Mouse (Mus musculus) kidney, adult 11 months (tissue): ENCODE measurements around the gene Vamp5.

Source experiments
- DNase-seq: peaks from one replicate; pipeline ENCODE4 v3.0.0; 2022

The Vamp5 gene

DNA sequence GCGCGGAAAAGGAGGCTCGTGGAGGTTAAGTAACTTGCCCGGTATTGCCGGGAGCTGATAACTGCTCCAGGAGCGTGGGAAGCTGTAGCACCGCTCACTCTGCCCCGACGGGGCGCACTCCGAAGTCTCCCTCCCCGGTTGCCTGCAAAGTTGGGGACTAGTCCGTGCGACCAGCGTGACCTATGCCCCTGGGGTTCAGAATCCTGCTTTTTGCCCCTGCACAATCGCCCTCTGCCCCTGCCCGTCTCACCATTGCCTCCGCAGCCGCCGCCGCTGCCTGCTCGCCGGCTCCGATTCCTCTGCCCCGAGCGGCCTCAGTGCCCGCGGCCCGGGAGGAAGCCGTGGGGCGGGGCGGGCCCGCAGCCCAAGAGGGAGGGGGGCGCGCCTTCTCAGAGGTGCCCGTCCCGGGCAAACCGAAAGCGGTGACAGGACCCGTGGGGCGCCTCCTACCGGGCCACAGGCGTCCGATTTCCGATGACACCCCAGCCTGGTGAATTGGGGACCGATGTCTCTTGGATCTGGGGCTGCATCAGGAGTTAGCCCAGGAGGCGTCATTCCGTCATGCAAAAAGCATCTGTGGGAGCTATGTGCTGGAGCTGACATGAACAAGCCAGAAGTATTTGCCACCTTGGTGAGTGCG is at the start of gene Vamp5:
Vamp5 (minus strand) TSS at position 338 of the 640 bp plus-strand sequence.
- peak; percentile 84 for DNase-seq

DNA sequence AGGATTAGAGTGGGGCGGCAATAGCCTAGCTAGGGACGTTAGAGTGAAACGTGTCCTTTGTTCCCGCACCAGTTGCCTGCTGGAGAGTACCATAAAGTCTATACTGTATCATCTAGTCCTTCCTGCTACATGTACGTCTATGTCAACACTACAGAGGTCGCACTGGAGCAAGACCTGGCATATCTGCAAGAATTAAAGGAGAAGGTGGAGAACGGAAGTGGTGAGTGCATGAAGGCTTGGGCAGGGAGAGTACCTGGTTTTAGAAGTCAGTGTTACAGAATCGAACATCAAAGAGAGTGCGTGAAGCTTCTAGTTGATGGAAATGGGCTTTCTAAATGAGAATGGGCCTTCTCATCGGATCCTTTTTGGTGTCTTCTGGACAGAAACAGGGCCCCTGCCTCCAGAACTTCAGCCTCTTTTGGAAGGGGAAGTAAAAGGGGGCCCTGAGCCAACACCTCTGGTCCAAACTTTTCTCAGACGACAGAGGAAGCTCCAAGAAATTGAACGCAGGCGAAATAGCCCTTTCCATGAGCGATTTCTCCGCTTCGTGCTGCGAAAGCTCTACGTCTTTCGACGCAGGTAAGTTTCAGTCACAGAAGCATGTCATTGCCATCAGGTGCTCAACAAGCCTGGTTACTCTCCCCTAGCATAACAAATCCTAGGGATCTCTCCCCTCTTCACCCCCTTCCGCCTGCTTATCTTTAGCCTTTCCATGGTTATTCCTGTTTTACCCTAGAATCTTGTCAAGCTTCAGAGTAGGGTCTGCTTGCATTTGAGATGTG is 49.0 kb upstream of the Vamp5 start:
- DNase-seq: no peak

GRCm38 (mm10) chr6:72428036-72428435 is 47.8 kb upstream of the Vamp5 start:
- DNase-seq: peak; percentile 59

DNA sequence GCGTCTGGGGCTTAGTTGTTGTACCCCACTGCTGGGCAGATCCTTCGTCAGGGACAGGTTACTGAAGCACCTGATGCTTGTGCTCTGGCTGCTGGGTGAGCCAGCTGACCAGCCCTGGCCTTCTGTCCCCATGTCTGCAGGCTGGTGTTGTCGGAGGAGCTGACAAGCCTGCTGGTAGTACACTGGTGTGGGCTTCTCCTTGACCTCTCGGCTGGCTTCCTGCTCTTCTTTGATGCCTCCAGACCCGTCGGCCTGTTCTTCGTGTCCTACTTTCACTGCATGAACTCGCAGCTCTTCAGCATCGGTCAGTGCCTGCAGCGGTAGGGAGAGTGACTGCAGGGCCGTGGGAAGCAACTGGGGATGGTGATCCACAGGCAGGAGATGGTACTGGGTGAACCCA is 45.4 kb upstream of the Vamp5 start:
- DNase-seq: no peak

- DNase-seq: no peak
Measured at GRCm38 (mm10) chr6:72420901-72421300, 40.6 kb upstream of the Vamp5 start.

- no peak for DNase-seq
Measured at GRCm38 (mm10) chr6:72419806-72420205, 39.5 kb upstream of the Vamp5 start.

GRCm38 (mm10) chr6:72418279-72418678 is 38.0 kb upstream of the Vamp5 start:
- DNase-seq: no peak

- no peak for DNase-seq
Measured at GRCm38 (mm10) chr6:72415964-72416772, 35.9 kb upstream of the Vamp5 start.

- no peak for DNase-seq
Measured at GRCm38 (mm10) chr6:72415181-72415580, 34.9 kb upstream of the Vamp5 start.

GRCm38 (mm10) chr6:72414076-72414756 is 33.9 kb upstream of the Vamp5 start, which contains the start of gene Ggcx:
Gene Ggcx, plus strand, starts transcription at chr6:72414308.
- peak; percentile 96 for DNase-seq

DNA sequence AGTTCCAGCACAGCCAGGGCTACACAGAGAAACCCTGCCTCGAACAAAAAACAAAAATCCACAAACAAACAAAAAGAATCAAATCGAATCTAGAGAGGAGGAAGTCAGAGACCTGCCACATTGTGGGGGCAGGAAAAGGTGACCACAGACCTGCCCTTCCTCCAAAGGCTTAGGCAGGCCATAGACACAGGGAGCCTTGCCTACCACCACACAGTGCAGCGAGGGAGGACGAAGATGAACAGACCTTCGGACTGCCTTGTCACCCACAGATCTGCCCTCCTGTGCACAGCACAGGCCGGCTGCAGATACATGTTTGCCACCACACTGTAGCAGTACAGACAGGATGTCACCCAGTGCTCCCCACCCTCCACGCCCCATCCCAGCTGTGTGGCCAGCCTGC is 30.2 kb upstream of the Vamp5 start:
- no peak for DNase-seq

- DNase-seq: no peak
Measured at GRCm38 (mm10) chr6:72410003-72410402, 29.7 kb upstream of the Vamp5 start.

DNA sequence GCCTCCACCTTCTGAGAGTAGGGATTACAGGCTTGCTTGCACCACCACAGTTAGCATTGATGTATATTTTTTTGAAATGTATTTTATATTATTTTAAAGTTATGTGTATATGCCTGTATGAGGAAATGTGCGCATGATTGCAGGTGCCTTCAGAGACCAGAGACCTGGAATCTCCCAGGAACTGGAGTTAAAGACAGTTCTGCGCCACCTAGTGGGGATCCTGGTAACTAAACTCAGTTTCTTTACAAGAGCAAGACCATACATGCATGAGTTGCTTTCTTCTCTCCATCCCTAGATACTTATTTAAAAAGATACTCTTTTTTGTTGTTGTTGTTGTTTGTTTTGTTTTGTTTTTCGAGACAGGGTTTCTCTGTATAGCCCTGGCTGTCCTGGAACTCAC is 29.3 kb upstream of the Vamp5 start:
- no peak for DNase-seq

- DNase-seq: peak; percentile 79
Measured at GRCm38 (mm10) chr6:72407119-72407518, 26.9 kb upstream of the Vamp5 start.

GRCm38 (mm10) chr6:72405356-72405755 is 25.1 kb upstream of the Vamp5 start:
- DNase-seq: no peak

GRCm38 (mm10) chr6:72401875-72402274 is 21.6 kb upstream of the Vamp5 start:
- peak; percentile 79 for DNase-seq

- DNase-seq: no peak
Measured at GRCm38 (mm10) chr6:72399967-72400366, 19.7 kb upstream of the Vamp5 start.

- DNase-seq: no peak
Measured at GRCm38 (mm10) chr6:72396837-72397251, 16.6 kb upstream of the Vamp5 start.

DNA sequence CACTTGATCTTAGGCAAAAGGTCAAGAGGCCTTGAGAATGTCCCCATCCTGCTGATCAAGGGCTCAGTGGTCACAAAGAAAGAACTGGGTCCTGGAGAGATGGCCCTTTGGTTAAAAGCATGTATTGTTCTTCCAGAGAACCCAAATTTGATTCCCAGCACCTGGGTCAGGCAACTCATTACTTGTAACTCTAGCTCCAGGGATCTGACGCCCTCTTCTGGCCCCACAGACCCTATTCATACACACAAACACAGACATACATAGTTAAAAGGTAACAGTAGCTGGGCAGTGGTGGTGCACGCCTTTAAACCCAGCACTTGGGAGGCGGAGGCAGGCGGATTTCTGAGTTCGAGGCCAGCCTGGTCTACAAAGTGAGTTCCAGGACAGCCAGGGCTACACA is 12.1 kb upstream of the Vamp5 start:
- DNase-seq: no peak

GRCm38 (mm10) chr6:72390795-72391521 is 10.7 kb upstream of the Vamp5 start:
- peak; percentile 94 for DNase-seq

DNA sequence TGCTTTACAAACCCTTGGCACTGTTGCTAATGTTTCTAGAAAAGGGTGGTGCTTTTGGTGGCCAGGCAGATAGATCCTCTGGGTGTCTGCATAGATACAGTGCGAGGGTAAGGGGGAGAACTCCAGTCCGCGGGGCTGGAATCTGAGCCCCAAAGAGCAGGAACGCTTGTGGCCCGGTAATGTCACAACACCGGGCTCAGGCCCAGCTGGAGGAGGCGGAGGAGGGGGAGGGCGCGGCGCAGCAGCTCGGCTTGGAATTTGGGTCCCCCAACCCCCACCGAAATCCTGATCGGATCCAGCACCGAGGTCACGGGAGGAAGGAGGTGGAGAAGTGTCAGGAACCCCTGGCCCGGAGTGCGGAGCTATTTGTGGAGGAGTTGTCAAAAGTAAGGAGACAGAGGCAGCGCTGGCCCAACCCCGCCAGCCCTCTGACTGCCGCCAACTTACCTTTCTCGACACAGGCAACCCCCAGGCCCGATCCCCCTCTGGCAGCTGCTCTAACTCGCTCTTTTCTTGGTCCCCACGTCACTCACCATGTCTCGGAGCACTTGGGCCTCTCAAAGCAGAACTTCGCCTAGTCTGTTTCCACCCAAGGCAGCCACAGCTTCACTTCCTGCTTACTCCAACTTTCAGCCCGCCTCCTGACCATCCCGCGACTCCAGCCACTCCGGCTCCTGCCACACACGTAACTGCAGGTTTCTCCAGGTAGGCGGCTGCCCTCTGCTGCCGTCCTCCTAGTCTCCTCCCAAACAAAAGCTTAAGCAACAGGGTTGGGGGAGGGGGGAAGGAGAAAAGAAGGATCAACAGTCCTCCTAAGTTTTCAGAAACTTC is 9.9 kb upstream of the Vamp5 start, which contains the start of gene Vamp8:
Vamp8 (minus strand) TSS at position 763 of the 831 bp plus-strand sequence.
- DNase-seq: peak; percentile 94
